Mouse (Mus musculus) liver, embryonic 15.5 days (tissue): ENCODE measurements at regions not wholly inside any gene's neighbourhood (a gene's known extent, or its start where the extent isn't known, plus 50 kb on each side); places are given as distances from the start of the nearest gene placed in this dataset.

Experiments used
- ATAC-seq: fragments of 200-750 bp; cut with Nextera tagmentation; 2 replicates; pipeline ENCODE4 v1.8.0; 2017; ENCODE audit warnings: moderate number of reproducible peaks, mild to moderate bottlenecking, moderate library complexity; ENCODE audit not compliant: insufficient read depth
- H3K27ac ChIP-seq: fragments of 300-500 bp; sonication (generic); replicated peaks from 2 replicates; pipeline ENCODE4 v1.5.1; 2015; ENCODE audit warnings: mild to moderate bottlenecking, inconsistent platforms
- H3K27me3 ChIP-seq: fragments of 300-500 bp; sonication (generic); 2 replicates; pipeline ENCODE4 v1.6.1; 2015; ENCODE audit warnings: mild to moderate bottlenecking, inconsistent platforms
- H3K36me3 ChIP-seq: fragments of 300-500 bp; sonication (generic); replicated peaks from 2 replicates; pipeline ENCODE4 v1.6.1; 2015; ENCODE audit warnings: moderate library complexity, mild to moderate bottlenecking, inconsistent platforms
- H3K4me1 ChIP-seq: fragments of 300-500 bp; sonication (generic); replicated peaks from 2 replicates; pipeline ENCODE4 v1.6.1; 2015; ENCODE audit warnings: inconsistent platforms
- H3K4me2 ChIP-seq: fragments of 300-500 bp; sonication (generic); 2 replicates; pipeline ENCODE4 v1.6.1; 2015; ENCODE audit warnings: moderate library complexity, mild to moderate bottlenecking, inconsistent platforms
- H3K4me3 ChIP-seq: fragments of 300-500 bp; sonication (generic); replicated peaks from 2 replicates; pipeline ENCODE4 v1.5.1; 2015; ENCODE audit warnings: mild to moderate bottlenecking, inconsistent platforms
- H3K9ac ChIP-seq: fragments of 300-500 bp; sonication (generic); 2 replicates; pipeline ENCODE4 v1.6.1; 2015; ENCODE audit warnings: moderate library complexity, mild to moderate bottlenecking, inconsistent platforms
- H3K9me3 ChIP-seq: fragments of 300-500 bp; sonication (generic); replicated peaks from 2 replicates; pipeline ENCODE4 v1.6.1; 2016; ENCODE audit warnings: inconsistent platforms
- WGBS: fragments of 180-500 bp; shearing (Covaris S2); methylation state at CpG from one replicate; pipeline ENCODE4 v1.1.7; 2015; ENCODE audit warnings: mixed read lengths; ENCODE audit not compliant: insufficient replicate concordance; 5-methylcytosine and 5-hydroxymethylcytosine counted together

- H3K4me3 ChIP-seq = no peak overlapping the region
- H3K4me2 ChIP-seq = no peak overlapping the region
- H3K4me1 ChIP-seq = no peaks in the 10 kb centered on the region
- no peaks in the 10 kb centered on the region for H3K36me3 ChIP-seq
- no peaks in the 10 kb centered on the region for H3K27me3 ChIP-seq
- H3K9ac ChIP-seq = no peak overlapping the region
- no peak overlapping the region for H3K27ac ChIP-seq
- no peaks in the 10 kb centered on the region for H3K9me3 ChIP-seq
- no peak for ATAC-seq
- 72% methylated on average over 7 of the region's 7 CpGs for WGBS
These were observed 62.2 kb upstream of the Spdl1 start for GRCm38 (mm10) chr11:34895624-34896023.

GRCm38 (mm10) chr11:34888374-34889136 lies 55.1 kb upstream of the Spdl1 start:
- no peak overlapping the region for H3K4me2 ChIP-seq
- H3K36me3 ChIP-seq = no peaks in the 10 kb centered on the region
- H3K9me3 ChIP-seq = no peaks in the 10 kb centered on the region
- ATAC-seq = no peak
- H3K27me3 ChIP-seq = no peaks in the 10 kb centered on the region
- no peaks in the 10 kb centered on the region for H3K4me1 ChIP-seq
- H3K4me3 ChIP-seq = no peak overlapping the region
- no peak overlapping the region for H3K9ac ChIP-seq
- H3K27ac ChIP-seq = no peak overlapping the region
- WGBS = 58% methylated on average over 7 of the region's 7 CpGs

- no peak overlapping the region for H3K9ac ChIP-seq
- H3K4me1 ChIP-seq = no peaks in the 10 kb centered on the region
- no peaks in the 10 kb centered on the region for H3K9me3 ChIP-seq
- ATAC-seq = no peak
- H3K4me3 ChIP-seq = no peak overlapping the region
- no peak overlapping the region for H3K27ac ChIP-seq
- H3K4me2 ChIP-seq = no peak overlapping the region
- 58% methylated on average over 3 of the region's 3 CpGs for WGBS
- H3K36me3 ChIP-seq = no peaks in the 10 kb centered on the region
- H3K27me3 ChIP-seq = no peaks in the 10 kb centered on the region
These were observed 54.1 kb upstream of the Spdl1 start for GRCm38 (mm10) chr11:34887587-34887986.
